Mouse (Mus musculus) lung, postnatal 0 days (tissue): ENCODE data around the gene Car10.

Experiments
- CTCF ChIP-seq: IDR thresholded peaks from 2 replicates; pipeline ENCODE4 v1.5.1; 2016; ENCODE audit warnings: antibody characterized with exemption, mild to moderate bottlenecking
- EP300 ChIP-seq: IDR thresholded peaks from 2 replicates; pipeline ENCODE4 v1.6.1; 2016; ENCODE audit warnings: antibody characterized with exemption, mild to moderate bottlenecking, control low read depth

GRCm38 (mm10) chr11:93559118-93559517 lies 461.3 kb downstream of the Car10 start:
- TF ChIP-seq CTCF (no peak), EP300 (no peak)
